Mouse (Mus musculus) cerebellum, postnatal 36 days (tissue): Measurements from ENCODE around the gene Hist1h2bg.
"Not testable (repeated sequence)": the region's sequence is repeated elsewhere in the genome, so short reads cannot be mapped to it uniquely, and the experiment has no call there.

Source experiments
- DNase-seq, 2 experiments: peaks; one replicate each; pipeline ENCODE4 v3.0.0; 2021 to 2022; ENCODE audit warnings: mixed read lengths in 2 of 2

The Hist1h2bg gene

GRCm38 (mm10) chr13:23539821-23540220 lies 31.4 kb upstream of the Hist1h2bg start:
- not testable (repeated sequence) for DNase-seq

- DNase-seq = no peak
These were observed 29.7 kb upstream of the Hist1h2bg start for GRCm38 (mm10) chr13:23541497-23541896.

DNA sequence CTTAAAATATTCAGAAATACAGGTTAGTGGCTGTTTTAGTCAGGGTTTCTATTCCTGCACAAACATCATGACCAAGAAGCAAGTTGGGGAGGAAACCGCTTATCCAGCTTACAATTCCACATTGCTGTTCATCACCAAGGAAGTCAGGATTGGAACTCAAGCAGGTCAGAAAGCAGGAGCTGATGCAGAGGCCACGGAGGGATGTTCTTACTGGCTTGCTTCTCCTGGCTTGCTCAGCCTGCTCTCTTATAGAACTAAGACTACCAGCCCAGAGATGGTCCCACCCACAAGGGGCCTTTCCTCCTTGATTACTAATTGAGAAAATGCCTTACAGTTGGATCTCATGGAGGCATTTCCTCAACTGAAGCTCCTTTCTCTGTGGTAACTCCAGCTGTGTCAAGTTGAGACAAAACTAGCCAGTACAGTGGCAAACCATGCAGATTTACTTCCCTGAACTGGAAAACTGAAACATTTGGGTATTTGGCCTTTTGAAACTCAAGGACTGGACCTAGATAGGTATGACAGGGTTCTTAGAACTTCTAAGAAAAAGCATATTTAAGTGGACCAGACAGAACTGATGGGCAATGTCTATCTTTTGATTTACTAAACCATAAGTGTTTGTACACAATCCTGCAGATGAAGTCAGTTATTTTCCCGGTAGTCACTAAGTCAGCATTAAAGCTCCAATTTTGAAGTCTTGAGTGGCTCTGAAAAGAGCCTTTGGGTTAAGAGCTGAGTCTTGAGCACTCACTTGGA lies 28.8 kb upstream of the Hist1h2bg start:
- DNase-seq = not testable (repeated sequence)

- peak; percentile 21 to 45 for DNase-seq
These were observed 28.1 kb upstream of the Hist1h2bg start, which contains the start of gene Hist1h2bh for GRCm38 (mm10) chr13:23542999-23543607. Gene Hist1h2bh, minus strand, starts transcription at chr13:23543392.

- peak; percentile 54 to 71 for DNase-seq
These were observed 27.0 kb upstream of the Hist1h2bg start, which contains the start of gene Hist1h3f for GRCm38 (mm10) chr13:23543965-23544786. Gene Hist1h3f, plus strand, starts transcription at chr13:23544052.

DNA sequence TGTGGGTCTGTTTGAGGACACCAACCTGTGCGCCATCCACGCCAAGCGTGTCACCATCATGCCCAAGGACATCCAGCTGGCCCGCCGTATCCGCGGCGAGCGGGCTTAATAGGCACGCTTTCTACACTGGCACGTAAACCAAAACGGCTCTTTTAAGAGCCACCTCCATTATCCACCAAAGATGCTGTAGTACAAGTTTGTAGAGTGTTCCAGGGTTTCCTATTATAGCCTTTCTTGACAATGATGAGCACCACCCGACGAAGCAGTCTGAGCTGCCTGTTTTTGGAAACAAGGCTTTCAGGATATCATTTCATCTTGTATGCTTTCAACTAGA lies 26.4 kb upstream of the Hist1h2bg start:
- DNase-seq = peak in 1 of 2 experiments; percentile 36

- DNase-seq = no peak
These were observed 24.5 kb upstream of the Hist1h2bg start for GRCm38 (mm10) chr13:23546694-23547093.

DNA sequence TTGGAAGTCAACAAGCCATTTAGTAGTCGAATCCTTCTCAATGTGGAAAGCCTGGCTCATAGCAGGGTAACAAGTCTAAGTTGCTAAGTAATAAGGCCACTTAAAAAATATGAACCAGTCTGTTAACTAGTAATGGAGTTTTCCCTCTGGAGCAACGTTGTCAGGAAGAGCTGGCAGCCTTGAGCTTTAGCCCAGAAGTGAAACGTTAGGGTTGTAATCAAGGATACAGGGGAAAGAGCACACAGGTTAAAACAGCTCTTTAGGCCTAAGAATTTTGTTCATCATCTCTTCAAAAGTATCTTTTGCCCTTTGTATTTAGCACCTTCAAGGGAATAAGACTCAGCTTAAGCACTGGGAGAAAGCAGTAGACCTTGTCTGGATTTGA lies 20.4 kb upstream of the Hist1h2bg start:
- DNase-seq = no peak

- peak; percentile 83 to 88 for DNase-seq
These were observed 19.9 kb upstream of the Hist1h2bg start, which contains the start of gene Hist1h4f for GRCm38 (mm10) chr13:23551146-23551834. Gene Hist1h4f, minus strand, starts transcription at chr13:23551648.

DNA sequence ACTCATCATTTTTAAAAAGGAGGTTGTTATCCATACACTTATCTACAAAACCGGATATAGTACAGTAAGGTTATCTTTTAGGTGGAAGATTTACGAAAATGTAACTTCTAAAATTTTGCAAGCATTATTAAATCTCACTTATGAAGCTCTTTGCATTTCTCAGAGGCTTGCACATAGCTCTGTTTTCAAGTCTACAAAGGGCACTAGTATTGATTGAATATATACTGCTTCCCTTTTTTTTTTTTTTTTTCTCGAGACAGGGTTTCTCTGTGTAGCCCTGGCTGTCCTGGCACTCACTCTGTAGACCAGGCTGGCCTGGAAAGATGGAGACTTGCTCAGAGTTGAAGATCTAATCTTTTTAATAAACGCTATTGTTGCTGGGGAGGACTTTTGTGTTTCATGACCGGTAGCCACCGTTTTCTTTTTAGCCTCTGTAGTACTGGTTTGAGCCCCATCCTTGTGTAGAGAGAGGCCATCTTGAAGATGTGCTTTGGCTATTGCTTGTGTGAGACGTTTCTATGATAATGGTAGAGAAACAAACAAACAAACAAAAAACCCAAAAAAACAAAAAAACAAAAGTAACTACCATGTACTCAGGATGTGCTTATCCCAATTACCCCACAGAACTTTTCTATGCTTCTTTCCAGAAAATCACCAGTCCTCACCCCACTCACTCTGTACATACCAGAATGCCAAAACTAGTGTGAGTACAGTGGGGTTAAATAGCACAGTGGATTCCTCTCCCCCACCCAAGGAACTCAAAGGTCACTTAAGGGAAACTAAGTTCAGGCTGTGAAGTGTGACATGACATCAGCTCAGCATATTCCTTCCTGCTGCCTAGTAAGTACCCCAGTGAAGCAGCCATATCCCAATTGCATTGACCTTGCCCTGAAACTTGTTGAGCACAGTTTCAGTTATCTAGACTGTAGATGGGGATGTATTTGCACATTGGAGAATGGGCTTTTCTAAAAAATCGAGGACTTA lies 19.0 kb upstream of the Hist1h2bg start:
- DNase-seq = no peak

GRCm38 (mm10) chr13:23552962-23553361 lies 18.2 kb upstream of the Hist1h2bg start, which contains the start of gene Hist1h1d:
Gene Hist1h1d, plus strand, starts transcription at chr13:23553262.
- no peak for DNase-seq

DNA sequence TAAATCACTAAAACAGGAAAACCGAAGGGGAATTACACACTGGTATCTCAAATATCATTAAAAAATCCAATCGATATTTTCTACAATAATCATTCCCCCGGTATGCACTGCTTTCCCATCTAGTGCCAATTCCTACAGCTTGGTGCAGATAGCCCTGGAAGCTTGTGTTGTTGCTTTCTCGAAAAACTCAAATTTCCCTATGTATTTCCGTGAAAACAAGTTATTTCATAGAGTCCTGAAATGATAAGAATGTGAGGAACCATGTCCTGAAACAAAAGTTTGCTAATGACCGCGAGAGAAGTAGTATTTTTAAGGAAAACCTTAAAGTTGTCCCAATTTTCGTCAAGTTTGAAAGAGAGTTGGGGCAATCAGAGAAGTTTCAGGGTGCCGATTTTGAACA lies 16.8 kb upstream of the Hist1h2bg start:
- DNase-seq = no peak

GRCm38 (mm10) chr13:23554925-23555838 lies 16.0 kb upstream of the Hist1h2bg start:
- peak; percentile 73 to 77 for DNase-seq

DNA sequence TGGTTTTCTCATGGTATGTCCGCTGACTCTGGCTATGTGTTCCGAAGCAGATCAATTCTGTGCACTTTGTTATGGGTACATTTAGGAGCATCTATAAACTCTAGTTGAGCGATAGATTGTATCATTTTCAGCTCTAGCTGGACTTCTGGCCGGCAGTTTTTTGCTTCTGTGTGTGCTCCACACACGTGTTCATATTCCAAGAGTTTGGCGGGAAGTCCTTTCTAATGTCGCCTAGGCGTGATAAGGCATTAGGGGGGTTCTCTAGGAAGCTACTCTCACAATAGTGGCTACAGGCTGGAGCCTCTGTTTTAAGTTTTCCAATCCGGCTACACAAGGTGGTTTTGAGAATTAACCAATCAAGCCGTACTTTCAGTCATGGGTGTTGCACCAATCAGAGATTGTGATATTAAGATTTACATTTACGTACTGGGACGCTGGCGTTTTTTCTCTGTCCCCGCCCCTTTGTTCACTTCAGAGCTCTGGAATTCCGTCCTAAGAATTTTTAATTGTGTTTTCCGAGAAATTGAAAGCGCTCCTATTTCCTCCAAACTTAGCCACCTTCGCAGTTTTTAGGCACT lies 15.3 kb upstream of the Hist1h2bg start:
- DNase-seq = peak; percentile 43 to 67

DNA sequence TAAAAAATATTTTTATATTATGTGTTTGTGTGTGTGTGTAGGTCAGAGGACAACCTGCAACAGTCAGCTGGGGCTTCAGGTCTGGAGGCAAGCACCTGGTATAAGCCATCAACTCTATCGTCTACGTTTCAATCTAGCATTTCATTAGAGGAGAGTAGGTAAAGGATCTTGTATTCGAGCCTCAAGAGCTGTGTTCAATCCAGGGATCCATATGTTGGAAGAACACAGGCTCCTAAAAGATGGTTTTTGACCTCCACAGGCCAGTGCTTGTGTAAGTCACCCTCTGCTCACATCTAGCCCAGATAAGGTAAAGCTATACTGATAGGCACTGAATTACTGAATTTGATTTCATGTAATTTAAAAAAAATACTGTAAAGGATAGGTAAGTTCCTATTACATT lies 14.3 kb upstream of the Hist1h2bg start:
- no peak for DNase-seq

- not testable (repeated sequence) for DNase-seq
These were observed 10.5 kb upstream of the Hist1h2bg start for GRCm38 (mm10) chr13:23560699-23561098.

DNA sequence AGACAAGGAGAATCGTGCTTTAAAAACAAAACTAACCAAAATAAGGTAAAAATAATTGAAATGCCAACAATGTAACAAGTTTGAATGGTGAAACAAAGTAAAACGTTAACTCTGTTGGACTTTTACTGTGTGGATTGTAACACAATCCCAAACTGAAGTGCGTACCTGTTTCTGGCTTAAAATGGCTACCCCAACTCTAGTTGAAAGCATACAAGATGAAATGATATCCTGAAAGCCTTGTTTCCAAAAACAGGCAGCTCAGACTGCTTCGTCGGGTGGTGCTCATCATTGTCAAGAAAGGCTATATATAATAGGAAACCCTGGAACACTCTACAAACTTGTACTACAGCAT lies 9.7 kb upstream of the Hist1h2bg start:
- not testable (repeated sequence) for DNase-seq

DNA sequence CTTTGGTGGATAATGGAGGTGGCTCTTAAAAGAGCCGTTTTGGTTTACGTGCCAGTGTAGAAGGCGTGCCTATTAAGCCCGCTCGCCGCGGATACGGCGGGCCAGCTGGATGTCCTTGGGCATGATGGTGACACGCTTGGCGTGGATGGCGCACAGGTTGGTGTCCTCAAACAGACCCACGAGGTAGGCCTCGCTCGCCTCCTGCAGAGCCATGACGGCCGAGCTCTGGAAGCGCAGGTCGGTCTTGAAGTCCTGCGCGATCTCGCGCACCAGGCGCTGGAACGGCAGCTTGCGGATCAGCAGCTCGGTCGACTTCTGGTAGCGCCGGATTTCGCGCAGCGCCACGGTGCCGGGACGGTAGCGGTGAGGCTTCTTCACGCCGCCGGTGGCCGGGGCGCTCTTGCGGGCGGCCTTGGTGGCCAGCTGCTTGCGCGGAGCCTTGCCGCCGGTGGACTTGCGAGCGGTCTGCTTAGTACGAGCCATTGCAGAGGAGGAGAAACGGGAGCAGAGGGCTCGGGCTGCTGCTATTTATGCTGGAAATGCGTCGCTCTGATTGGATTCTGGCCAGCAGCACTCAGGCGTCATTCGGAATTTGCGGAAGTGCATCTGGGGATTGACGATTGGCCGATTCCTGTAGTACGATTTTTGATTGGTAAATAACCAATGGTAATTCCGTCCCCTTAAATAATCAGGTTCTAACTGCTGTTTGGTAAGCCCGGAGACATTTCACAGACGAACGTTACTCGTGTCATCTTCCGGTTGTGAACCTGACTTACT lies 9.1 kb upstream of the Hist1h2bg start, which contains the start of gene Hist1h3e:
TSS of gene Hist1h3e (minus strand) at position 487 of the 777 bp plus-strand sequence.
- DNase-seq = peak; percentile 86 to 89
